Mouse (Mus musculus) erythroblast, embryonic 14.5 days (primary cell): ENCODE measurements around the gene Narf. TPM values are rescaled to one million over a fixed set of nuclear protein-coding genes. Genes with fewer than 3 reads are reported as not detected.

ENCODE experiments used
- H3K27me3 ChIP-seq: 2 replicates; pipeline ENCODE4 v1.6.1; 2012; ENCODE audit warnings: inconsistent platforms; ENCODE audit not compliant: control insufficient read depth
- H3K36me3 ChIP-seq: 2 replicates; pipeline ENCODE4 v1.6.1; 2012; ENCODE audit warnings: mild to moderate bottlenecking, inconsistent platforms; ENCODE audit not compliant: control insufficient read depth
- H3K4me1 ChIP-seq: 2 replicates; pipeline ENCODE4 v1.6.1; 2012; ENCODE audit warnings: inconsistent platforms; ENCODE audit not compliant: control insufficient read depth
- H3K4me3 ChIP-seq: replicated peaks from 2 replicates; pipeline ENCODE3; 2012; ENCODE audit warnings: moderate library complexity, mild to moderate bottlenecking, inconsistent platforms
- H3K9me3 ChIP-seq: 2 replicates; pipeline ENCODE4 v1.6.1; 2012; ENCODE audit warnings: low read length, inconsistent platforms, mixed read lengths; ENCODE audit not compliant: control insufficient read depth
- GATA1 ChIP-seq: IDR thresholded peaks from 2 replicates; pipeline ENCODE4 v1.6.1; 2012; ENCODE audit warnings: low read length, inconsistent platforms, mixed read lengths
- TAL1 ChIP-seq: IDR thresholded peaks from 3 replicates; pipeline ENCODE4 v1.6.1; 2012; ENCODE audit warnings: low read length, inconsistent platforms, mixed read lengths
- polyA plus RNA-seq: library from polyadenylated mRNA; stranded (reverse); fragments of >175 nt; gene quantifications from 2 replicates; pipeline ENCODE4 v1.2.3, GENCODE M21; 2012

Gene Narf
- polyA plus RNA-seq, 1 experiment, result 5.0 TPM

DNA sequence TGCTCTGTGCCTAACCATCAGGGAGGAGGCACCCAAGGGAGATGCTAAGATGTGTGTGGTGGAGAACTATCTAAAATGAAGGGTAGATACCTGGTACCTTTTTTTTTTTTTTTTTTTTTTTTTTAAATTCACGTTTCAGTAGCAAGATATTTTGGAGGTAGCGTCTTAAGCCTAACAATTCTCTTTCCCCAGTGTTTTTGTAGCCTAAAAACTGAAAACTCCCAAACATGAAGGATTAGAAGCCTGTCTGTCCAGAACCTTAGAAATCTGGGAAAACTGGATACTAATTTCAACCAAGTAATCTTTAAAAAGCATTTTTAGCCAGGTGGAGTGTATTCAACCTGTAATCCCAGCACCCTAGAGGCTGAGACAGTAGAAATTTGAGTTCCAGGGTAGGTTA lies 24.0 kb downstream of the Narf start:
- Histone ChIP-seq H3K27me3 (no peaks in the 10 kb centered on the region), H3K4me1 (peaks cover 43% of the 10 kb centered on the region), H3K4me3 (peak overlapping the region; percentile 90), H3K9me3 (no peaks in the 10 kb centered on the region), H3K36me3 (peaks cover 70% of the 10 kb centered on the region)
- TF ChIP-seq GATA1, result no peak
- no peak for TF ChIP-seq TAL1

DNA sequence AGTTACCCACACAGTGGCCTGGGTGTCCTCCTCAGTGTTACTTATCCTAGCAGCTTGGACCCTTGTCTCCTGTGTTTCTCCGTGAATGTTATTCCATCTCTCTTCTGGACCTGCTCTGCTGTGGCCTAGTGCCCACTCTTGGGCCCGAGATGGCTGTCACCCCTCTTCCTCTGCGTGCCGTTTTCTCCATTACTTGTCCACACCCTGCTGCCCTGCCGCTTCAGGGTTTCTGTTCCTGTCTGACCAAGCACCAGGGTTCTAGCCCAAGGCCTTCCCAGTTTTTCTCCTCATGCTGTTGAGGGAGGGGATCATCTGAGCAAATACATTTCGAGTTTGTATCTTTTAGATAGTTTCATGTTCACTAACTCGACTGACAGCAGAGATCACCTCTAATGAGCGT lies 40.5 kb downstream of the Narf start:
- Histone ChIP-seq H3K4me1 (peaks cover 20% of the 10 kb centered on the region), H3K36me3 (peaks cover 68% of the 10 kb centered on the region), H3K9me3 (no peaks in the 10 kb centered on the region), H3K27me3 (no peaks in the 10 kb centered on the region), H3K4me3 (no peak overlapping the region)
- no peak for TF ChIP-seq TAL1
- TF ChIP-seq GATA1, result no peak

DNA sequence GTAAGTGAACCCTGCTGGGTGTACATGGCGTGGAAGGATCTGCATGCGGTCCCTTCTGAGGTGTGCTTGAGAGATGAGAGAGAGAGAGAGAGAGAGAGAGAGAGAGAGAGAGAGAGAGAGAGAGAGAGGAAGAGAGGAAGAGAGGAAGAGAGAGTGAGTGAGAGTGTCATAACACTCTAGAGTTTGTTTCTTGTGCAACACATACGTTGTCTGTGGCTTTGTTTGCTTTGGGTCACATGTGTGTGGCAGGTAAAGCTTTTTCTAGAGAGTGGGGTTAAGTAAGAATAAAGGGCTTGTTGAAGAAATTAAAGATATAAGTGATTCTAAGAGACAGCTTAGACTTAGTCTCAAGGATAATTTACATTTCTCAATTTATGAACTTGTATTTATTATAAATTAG lies 41.0 kb downstream of the Narf start:
- no peak for TF ChIP-seq TAL1
- no peak for TF ChIP-seq GATA1
- H3K4me1 ChIP-seq, result peaks cover 25% of the 10 kb centered on the region
- peaks cover 67% of the 10 kb centered on the region for H3K36me3 ChIP-seq

GRCm38 (mm10) chr11:121282911-121283310 lies 45.9 kb downstream of the Narf start:
- H3K4me3 ChIP-seq, result no peak overlapping the region
- H3K9me3 ChIP-seq, result no peaks in the 10 kb centered on the region
- H3K27me3 ChIP-seq, result no peaks in the 10 kb centered on the region
- H3K36me3 ChIP-seq, result peaks cover 73% of the 10 kb centered on the region
- H3K4me1 ChIP-seq, result peaks cover 30% of the 10 kb centered on the region
- TF ChIP-seq TAL1 (no peak), GATA1 (no peak)

More for the DNA sequence above, 41.0 kb downstream of the Narf start:
- no peak overlapping the region for H3K4me3 ChIP-seq
- no peaks in the 10 kb centered on the region for H3K27me3 ChIP-seq
- H3K9me3 ChIP-seq, result no peaks in the 10 kb centered on the region

- no peak for TF ChIP-seq TAL1
- TF ChIP-seq GATA1, result no peak
- peaks cover 97% of the 10 kb centered on the region for H3K36me3 ChIP-seq
- no peak overlapping the region for H3K4me3 ChIP-seq
- H3K9me3 ChIP-seq, result no peaks in the 10 kb centered on the region
- peaks cover 3% of the 10 kb centered on the region; the same call in 1 of the 2 replicates for H3K4me1 ChIP-seq
- no peaks in the 10 kb centered on the region for H3K27me3 ChIP-seq
Observed at GRCm38 (mm10) chr11:121289859-121290258, 52.8 kb downstream of the Narf start.

DNA sequence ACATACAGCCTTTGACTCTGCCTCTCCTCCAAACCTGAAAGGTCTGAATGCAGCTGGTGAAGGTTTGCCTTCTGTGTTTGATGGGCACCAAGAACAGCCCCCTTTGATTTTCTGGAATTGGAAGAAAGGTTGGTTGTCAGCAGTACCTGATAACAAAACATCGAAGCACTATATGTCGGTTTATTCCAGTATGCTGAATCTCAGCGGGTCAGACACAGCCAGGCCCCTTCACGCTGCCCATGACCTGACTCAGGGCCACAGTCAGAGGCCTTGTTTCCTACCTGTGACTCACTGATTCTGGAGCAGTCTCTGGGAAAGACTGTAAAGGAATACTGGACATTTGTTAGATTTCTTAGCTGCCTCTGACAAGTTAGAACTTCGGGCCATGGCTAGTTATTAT lies 57.7 kb downstream of the Narf start:
- Histone ChIP-seq H3K4me3 (no peak overlapping the region), H3K36me3 (peaks cover 93% of the 10 kb centered on the region), H3K9me3 (no peaks in the 10 kb centered on the region), H3K4me1 (no peaks in the 10 kb centered on the region), H3K27me3 (no peaks in the 10 kb centered on the region)
- TF ChIP-seq GATA1, result no peak
- TF ChIP-seq TAL1, result no peak

DNA sequence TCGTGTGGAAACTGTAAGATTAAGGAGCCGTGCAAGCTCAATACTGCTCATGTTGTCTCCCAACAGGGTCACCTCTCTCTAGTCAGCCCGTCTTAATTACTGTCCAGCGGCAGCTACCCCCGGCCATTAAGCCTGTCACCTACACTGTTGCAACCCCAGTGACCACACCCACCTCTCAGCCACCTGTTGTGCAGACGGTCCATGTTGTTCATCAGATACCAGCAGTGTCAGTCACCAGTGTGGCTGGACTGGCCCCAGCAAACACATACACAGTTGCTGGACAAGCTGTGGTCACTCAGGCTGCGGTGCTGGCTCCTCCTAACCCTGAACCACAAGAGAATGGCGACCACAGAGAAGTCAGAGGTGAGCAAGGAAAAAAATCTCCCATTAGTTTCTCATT lies 61.4 kb downstream of the Narf start:
- Histone ChIP-seq H3K4me1 (no peaks in the 10 kb centered on the region), H3K27me3 (no peaks in the 10 kb centered on the region), H3K36me3 (peaks cover 94% of the 10 kb centered on the region), H3K4me3 (no peak overlapping the region), H3K9me3 (no peaks in the 10 kb centered on the region)
- TF ChIP-seq GATA1, result no peak
- TF ChIP-seq TAL1, result no peak

DNA sequence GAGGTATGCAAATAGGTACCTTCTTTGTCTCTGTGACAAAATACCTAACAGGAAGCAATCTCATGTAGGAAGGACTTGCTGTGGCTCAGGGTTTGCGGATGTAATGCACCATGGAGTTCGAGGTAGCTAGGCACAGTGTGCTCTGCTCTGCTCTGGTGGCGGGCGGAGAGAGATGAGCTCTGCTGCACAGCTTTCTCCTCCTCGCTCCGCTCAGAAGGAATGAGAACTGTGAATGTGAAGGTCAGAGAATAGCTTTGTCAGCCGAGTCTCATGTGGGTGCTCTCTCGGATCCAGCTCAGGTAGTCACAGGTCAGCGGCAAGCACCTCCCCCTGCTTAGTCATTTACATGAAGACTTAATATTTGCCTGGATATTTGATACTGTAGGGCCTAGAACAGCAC lies 63.2 kb downstream of the Narf start:
- Histone ChIP-seq H3K9me3 (no peaks in the 10 kb centered on the region), H3K4me1 (no peaks in the 10 kb centered on the region; the same call in 1 of the 2 replicates), H3K4me3 (no peak overlapping the region), H3K27me3 (no peaks in the 10 kb centered on the region), H3K36me3 (peaks cover 94% of the 10 kb centered on the region)
- no peak for TF ChIP-seq TAL1
- no peak for TF ChIP-seq GATA1

GRCm38 (mm10) chr11:121305371-121305770 lies 68.3 kb downstream of the Narf start:
- Histone ChIP-seq H3K9me3 (peaks cover 6% of the 10 kb centered on the region), H3K36me3 (peaks cover 94% of the 10 kb centered on the region), H3K27me3 (no peaks in the 10 kb centered on the region), H3K4me1 (no peaks in the 10 kb centered on the region; the same call in 1 of the 2 replicates), H3K4me3 (no peak overlapping the region)
- no peak for TF ChIP-seq TAL1
- TF ChIP-seq GATA1, result no peak

Other genes starting within 250 kb of the Narf start
- gene Csnk1d, start 245.9 kb upstream of the Narf start, polyA plus RNA-seq, result 10.5 and 11.4 TPM in 2 replicates
- gene Cd7, start 197.8 kb upstream of the Narf start, polyA plus RNA-seq, result not detected in 2 replicates
- gene Sectm1b, start 173.7 kb upstream of the Narf start, polyA plus RNA-seq, result not detected in 2 replicates
- not detected in 2 replicates for gene Sectm1a, start 156.0 kb upstream of the Narf start, polyA plus RNA-seq
- not detected in 2 replicates for gene Tex19.2, start 118.6 kb upstream of the Narf start, polyA plus RNA-seq
- not detected in 2 replicates for gene Tex19.1, start 91.1 kb upstream of the Narf start, polyA plus RNA-seq
- 0.03 TPM in 1 of 2 replicates, not detected in the other for gene Uts2r, start 77.0 kb upstream of the Narf start, polyA plus RNA-seq
- 0.50 and 0.58 TPM in 2 replicates for gene Hexdc, start 32.8 kb upstream of the Narf start, polyA plus RNA-seq
- gene Ogfod3, start 32.5 kb upstream of the Narf start, polyA plus RNA-seq, result 1.2 and 1.4 TPM in 2 replicates
- gene Cybc1, start 7.9 kb upstream of the Narf start, polyA plus RNA-seq, result 0.68 and 1.4 TPM in 2 replicates
- gene Foxk2, start 22.7 kb downstream of the Narf start, polyA plus RNA-seq, result 1.4 and 2.0 TPM in 2 replicates
- 0.39 and 0.46 TPM in 2 replicates for gene Wdr45b, start 117.2 kb downstream of the Narf start, polyA plus RNA-seq
- gene Rab40b, start 151.0 kb downstream of the Narf start, polyA plus RNA-seq, result 0.02 TPM in 1 of 2 replicates, not detected in the other
- gene Fn3krp, start 184.1 kb downstream of the Narf start, polyA plus RNA-seq, result 3.4 and 5.6 TPM in 2 replicates
- 24.1 and 24.7 TPM in 2 replicates for gene Fn3k, start 197.7 kb downstream of the Narf start, polyA plus RNA-seq
- gene Tbcd, start 214.7 kb downstream of the Narf start, polyA plus RNA-seq, result 0.42 and 0.45 TPM in 2 replicates